Mouse (Mus musculus): Measurements from ENCODE around the gene Pdzd2.
"Not testable (repeated sequence)": the region's sequence is repeated elsewhere in the genome, so short reads cannot be mapped to it uniquely, and the experiment has no call there.

Gene Pdzd2

DNA sequence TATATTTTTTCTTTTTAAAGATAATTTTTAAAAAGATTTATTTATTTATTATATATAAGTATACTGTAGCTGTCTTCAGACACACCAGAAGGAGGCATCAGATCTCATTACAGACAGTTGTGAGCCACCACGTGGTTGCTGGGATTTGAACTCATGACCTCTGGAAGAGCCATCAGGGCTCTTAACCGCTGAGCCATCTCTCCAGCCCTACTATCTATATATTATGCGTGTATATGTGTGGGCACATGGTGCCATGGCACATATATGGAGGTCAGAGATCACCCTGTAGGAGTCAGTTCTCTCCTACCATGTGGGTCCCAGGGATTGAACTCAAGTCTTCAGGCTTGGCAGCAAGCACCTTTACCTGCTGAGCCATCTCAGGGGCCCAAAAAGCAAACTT lies 359.7 kb downstream of the Pdzd2 start:
- DNase-seq (ENCODE audit: low read depth, low spot score), result no peak

- DNase-seq (ENCODE audit: low read depth, low spot score), result no peak
Measured at GRCm38 (mm10) chr15:12377800-12378199, 361.9 kb downstream of the Pdzd2 start.

DNA sequence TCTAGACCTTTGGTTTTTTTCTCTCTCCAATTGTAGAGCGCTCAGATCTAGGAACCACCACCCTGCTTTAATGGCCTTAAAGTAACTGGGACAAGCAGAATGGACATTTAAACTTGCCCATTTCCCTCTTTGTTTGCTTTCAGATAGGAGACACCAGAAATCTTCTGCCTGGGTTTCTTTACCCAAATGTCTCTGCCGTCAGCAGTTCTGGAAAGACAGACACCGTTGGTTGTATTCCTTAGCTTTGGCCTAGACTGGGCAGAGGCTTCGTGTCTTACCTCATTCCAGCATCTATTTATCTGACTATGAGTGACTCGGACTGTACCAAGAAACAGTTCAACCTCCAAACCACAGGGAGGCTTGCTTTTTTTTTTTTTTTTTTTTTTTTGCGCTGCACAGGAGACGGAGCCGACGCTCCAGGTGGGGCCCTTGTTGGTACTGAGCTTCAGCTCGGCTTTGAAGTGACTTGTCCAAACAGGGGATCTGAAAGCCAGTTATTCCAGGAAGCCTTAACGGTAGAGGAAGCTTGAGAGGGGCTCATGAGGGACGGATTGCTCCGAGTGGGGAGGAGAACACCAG lies 363.1 kb downstream of the Pdzd2 start:
- DNase-seq (ENCODE audit: low read depth, low spot score), result no peak

DNA sequence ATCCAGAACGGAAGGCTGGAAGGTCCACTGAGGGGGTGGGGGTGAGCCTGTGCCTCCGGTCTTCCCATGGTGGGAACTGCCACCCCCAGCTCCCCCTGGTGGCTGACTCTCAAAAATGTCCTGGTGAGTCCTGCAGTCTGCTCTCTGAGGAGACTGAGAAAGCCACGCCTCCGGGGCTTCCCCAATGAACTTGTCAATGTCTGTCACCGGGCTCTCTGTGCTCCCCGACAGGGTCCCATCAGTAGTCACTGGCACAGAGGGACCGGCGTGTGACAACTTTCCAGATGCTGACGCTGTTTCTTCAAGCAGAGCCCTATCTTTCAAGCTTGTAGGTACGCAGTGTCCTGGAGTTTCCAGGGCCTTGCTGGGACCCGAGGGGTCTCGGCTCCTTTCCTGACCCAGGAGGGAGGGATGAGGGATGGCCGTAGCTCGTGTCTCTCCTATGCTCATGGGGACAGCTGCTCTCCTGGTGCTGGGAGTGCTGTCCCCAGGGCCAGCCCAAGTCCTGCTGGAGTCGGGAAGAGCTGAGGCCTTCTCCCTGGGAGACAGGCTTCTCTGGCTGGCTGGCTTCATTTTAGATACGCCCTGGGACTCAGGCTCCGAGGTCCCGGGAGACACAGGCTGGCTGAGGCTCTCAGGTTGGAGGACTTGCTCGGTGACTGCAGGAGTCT lies 363.9 kb downstream of the Pdzd2 start:
- peak; percentile 89 for DNase-seq (ENCODE audit: low read depth, low spot score)

GRCm38 (mm10) chr15:12374916-12375315 lies 364.8 kb downstream of the Pdzd2 start:
- DNase-seq (ENCODE audit: low read depth, low spot score), result no peak

- no peak for DNase-seq (ENCODE audit: low read depth, low spot score)
Measured at GRCm38 (mm10) chr15:12373918-12374317, 365.8 kb downstream of the Pdzd2 start.

- no peak for DNase-seq (ENCODE audit: low read depth, low spot score)
Measured at GRCm38 (mm10) chr15:12373496-12373895, 366.2 kb downstream of the Pdzd2 start.

- DNase-seq (ENCODE audit: low read depth, low spot score), result peak; percentile 81
Measured at GRCm38 (mm10) chr15:12371183-12371582, 368.5 kb downstream of the Pdzd2 start.

DNA sequence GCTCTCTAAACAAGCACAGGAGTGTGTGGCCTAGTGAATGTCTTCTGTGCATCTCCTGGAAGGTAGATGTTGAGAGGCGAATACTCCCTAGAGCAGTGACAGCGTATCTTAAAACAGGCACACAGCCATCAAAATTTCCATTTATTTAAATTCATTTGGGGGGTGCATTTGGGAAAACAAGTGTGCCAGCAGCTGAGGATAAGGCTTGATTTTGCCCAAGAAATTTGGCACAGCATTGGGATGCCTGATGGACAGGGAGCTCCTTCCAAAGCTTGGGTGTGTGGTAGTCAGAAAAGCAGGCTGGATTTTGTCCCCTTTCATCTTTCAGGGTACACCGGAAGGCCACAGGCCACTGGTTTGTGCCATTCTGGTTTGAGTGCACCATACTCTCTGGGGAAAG lies 369.6 kb downstream of the Pdzd2 start:
- DNase-seq (ENCODE audit: low read depth, low spot score), result no peak

DNA sequence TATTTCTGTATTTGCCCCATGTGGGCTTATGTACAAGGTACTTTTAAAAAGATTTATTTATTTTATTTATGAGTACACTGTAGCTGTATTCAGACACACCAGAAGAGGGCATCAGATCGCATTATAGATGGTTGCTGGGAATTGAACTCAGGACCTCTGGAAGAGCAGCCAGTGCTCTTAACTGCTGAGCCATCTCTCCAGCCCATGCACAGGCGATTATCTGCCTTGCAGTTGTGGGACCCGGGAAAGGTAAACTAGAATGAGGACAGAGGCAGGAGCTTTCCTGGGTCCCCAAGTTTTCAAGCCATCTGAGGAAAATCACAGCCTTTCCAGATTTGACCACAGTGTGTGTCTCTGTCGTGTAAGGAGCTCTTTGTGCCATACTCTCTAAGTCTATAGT lies 370.9 kb downstream of the Pdzd2 start:
- DNase-seq (ENCODE audit: low read depth, low spot score), result no peak

DNA sequence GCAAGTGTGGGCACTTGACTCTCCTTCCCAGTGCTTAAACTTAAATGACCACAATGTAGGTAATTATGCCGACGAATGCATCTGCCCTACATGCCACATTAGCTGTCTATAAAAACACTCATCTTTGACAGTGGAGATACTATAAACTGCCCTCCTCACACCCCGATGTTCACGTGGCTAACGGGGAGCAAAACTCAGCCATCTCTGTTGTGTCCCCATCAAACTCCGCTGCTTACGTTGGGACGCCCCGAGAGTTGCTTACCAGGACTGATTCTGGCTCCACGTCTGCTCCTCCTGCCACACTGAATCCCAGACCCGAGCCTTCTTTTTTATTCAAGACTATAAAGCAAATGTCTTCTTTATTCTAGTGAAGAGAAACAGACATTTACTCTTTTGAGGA lies 371.4 kb downstream of the Pdzd2 start:
- DNase-seq (ENCODE audit: low read depth, low spot score), result no peak

DNA sequence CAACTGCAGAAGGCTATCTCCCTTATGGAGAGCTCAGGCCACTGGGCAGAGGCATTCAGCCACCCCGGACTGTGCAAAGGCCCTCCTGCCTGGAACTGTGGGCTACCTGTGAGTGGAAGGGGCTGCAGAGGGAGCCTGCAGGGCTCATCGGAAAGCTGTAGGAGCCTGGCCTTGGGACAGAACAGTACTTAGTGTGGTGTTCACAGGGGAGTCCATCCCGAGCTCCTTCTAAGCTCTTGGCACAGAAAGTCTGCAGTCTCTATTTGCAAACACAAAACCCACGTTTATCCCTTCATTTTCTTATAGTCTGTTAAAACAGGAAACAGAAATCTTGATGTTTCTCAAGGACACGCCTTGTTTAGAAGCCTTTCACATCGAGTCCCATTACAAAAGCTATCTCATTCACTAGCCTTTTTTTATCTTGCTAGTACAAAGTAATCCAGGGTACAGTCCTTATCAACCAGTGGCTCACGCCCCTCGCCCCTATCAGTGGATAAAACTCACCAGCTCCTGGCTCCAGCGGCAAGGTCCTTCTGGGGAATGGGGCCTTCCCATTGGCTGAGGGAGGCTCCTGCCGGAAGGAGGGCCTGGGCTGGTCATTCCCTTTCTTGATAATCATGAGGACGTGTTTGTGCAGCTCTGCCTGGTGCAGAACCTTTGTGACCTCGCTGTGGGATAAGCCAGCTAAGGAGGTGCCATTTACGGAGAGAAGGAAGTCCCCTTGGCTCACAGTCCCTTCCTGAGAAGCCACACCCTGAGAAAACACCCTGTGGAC lies 372.2 kb downstream of the Pdzd2 start:
- DNase-seq (ENCODE audit: low read depth, low spot score), result no peak

- not testable (repeated sequence) for DNase-seq (ENCODE audit: low read depth, low spot score)
Measured at GRCm38 (mm10) chr15:12366580-12367305, 373.0 kb downstream of the Pdzd2 start.

- peak; percentile 28 for DNase-seq (ENCODE audit: low read depth, low spot score)
Measured at GRCm38 (mm10) chr15:12366072-12366469, 373.7 kb downstream of the Pdzd2 start.

DNA sequence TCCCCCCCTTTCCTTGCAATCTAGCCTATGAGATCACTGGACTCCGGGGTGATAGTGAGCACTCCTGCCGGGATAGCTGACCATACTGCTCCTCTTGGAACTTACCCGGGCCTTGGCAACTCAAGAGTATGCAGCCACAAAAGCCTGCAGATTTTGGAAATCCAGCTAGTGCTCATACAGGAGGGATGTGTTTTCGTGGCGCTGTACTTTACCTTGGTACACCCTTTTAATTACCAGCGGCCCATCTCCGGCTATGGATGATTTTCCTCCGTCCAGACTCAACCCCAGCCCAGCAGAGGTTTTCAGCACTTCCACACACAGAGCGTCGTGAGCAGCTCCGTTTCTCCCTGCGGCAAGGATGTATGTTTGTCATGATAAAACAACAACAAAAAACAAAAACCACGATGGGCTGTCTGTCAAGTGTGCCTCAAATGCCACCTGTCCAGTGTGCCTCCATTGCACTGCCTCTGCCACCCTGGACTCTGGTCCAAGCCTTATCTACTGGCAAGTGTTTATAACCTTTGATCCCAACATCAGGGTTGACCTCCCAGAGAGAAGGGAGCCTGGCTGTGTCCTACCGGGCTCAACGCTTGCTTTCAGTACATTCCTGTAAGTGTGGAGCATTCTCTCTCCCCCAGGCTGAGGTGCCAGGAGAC lies 374.2 kb downstream of the Pdzd2 start:
- DNase-seq (ENCODE audit: low read depth, low spot score), result no peak

DNA sequence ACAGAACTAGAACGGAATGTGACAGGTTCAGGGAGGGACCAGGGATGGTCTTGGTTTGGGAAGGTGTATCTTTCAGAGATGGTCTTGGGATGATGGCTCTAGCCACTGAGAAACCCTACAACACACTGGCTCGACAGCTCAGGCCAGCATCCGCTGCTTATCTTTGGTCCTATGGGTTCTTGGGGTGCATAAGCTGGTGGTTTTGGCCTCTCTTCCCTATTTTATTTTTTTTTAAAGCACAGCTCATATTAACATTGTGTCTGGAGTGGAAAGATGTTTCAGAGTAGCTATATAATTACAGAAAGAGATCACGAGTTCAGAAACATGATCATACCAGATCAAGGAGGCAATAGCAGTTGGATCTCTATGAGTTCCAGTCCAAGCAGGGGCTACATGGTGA lies 375.6 kb downstream of the Pdzd2 start:
- no peak for DNase-seq (ENCODE audit: low read depth, low spot score)

DNA sequence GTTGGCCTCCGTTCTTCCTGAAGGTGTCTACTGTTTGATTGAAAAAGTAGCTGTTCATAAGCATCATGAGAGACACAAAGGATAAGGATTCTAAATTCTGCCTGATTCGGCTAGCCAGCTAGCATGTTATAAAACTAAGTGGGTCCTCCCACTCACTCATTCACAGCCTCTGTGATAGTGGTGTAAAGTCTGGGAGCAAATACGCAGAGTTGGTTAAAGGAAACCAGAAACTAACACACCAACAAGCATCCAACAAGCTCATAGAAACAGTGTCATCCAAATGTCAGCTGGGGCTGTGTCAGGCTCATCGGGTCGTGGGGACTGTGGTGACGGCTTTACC lies 377.1 kb downstream of the Pdzd2 start:
- DNase-seq (ENCODE audit: low read depth, low spot score), result no peak

GRCm38 (mm10) chr15:12362001-12362700 lies 377.6 kb downstream of the Pdzd2 start:
- no peak for DNase-seq (ENCODE audit: low read depth, low spot score)

- no peak for DNase-seq (ENCODE audit: low read depth, low spot score)
Measured at GRCm38 (mm10) chr15:12360519-12361212, 379.1 kb downstream of the Pdzd2 start.

GRCm38 (mm10) chr15:12358384-12358783 lies 381.3 kb downstream of the Pdzd2 start:
- DNase-seq (ENCODE audit: low read depth, low spot score), result no peak

DNA sequence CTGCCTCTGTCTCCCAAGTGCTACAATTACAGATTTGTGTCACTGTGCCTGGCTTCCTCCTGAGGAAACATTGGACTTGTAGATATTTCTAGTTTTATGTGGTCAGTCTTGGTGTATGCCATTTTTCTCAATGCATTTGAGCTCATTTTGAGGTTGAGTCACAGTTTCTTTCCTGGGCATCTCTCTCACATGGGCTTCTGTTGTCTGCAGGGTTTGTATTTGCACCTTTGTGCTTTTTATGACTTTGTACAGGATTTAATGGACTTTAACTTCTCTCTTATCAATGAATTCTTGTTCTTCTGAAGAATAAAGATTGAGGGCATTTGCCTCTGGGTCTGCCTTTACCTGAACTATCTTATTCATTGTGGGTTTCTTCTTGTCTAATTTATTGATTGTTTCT lies 382.3 kb downstream of the Pdzd2 start:
- DNase-seq (ENCODE audit: low read depth, low spot score), result no peak
